Mouse (Mus musculus) layer of hippocampus, adult 9-11 months (tissue): ENCODE results near the gene Cacna1a.
A peak's percentile ranks its signal among the peaks of the same experiment; 100 is the strongest.
"Not testable (repeated sequence)": the region's sequence is repeated elsewhere in the genome, so short reads cannot be mapped to it uniquely, and the experiment has no call there.

Experiments
- DNase-seq: peaks from one replicate; pipeline ENCODE4 v3.0.0; 2022

The Cacna1a gene

DNA sequence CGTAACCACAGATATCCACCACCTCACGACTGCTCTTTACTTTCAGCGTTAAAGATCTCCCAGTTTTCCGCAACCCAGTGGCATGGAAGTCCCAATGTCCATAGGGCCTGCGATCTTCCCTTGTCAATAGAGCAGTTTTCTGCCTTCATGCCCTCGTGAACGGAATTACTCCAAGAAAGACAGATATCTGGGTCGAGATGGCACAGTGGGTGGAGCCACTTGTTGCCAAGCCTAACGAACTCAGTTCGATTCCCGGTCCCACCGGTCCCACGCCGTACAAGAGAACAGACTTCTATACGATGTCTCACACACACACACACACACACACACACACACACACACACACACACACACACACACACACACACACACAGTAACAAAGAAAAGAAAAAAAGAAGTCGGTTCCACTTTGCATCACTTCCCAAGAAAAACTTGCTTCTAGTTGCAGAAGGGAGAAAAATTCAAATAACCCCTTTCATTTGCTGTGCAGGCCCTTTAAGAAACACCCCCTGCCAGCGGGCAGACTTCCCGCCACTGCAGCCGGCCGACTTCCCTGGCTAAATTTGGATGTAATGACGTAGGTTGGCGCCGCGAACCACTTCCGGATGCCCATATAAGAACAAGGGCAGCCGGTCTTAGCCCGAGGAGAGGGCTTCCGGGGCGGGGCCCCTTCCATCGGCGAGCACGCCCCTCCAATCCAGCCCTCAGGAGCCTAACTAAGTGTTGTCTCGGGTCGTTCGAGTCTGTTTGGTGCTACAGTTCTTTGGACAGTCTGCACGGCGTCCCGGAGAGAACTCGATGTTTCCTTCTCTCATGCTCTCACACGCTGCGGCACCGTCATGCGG, 275.5 kb downstream of the Cacna1a start:
- DNase-seq, result peak; percentile 97

DNA sequence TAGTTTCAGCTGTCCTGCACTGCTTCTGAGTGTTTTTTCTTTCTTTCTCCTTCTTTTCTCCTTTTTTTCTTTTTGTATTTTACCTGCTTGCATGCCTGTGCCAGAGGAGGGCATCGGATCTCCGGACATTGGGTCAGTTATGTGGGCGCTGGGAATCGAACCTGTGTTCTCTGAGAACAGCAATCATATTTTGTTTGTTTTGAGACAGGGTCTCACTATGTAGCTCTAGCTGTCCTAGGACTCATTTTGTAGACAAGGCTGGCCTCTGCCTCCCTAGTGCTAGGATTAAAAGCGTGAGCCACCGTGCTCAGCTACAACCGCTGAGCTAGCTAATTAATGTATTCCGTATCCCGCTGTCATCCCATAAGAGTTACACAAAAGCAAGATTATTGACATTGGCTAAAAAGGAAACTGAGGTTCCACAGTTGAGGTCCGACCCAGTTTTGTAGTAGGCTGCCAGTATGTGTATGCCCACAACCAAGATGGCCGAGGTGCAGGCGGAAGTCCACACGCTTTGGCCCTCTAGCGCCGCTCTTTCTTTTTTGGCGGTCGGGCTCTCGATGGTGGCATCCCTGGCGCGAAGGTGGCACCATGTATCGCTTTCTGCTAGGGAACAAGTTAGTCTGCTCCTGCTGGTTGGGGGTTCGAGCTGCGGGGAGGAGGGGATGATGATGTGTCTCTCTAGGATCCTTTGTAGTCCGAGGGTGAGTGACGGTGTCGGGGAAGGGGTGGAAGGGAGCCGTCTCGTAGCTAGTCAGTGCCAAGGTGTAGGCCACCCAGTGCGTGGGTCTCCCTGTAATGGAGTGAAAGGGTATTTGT, 276.5 kb downstream of the Cacna1a start:
- DNase-seq, result peak; percentile 90

DNA sequence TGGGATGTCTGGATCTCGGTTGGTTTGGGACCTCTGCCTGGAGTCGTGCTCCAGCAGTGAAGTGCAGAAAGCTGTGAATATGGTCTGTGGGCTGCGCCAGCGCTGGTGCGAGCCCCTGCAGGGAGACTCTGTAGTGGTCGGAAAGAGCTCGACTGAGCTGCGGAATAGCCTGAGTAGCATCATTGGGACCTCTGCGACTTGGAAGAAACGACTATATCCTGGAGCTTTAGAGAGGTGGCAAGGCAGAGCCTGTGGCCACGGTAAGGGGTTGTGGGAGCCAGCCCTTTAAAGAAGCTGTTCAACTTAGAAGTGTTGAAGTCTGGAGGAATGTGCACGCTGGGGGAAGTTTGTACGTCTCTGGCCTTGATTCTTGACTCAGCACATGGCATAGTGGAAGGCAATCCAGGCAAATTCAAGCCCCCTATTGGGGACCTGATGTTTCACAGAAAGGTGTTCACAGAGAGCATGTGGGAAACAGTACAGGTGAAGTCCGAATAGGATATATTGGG, 277.2 kb downstream of the Cacna1a start:
- DNase-seq, result peak; percentile 47

DNA sequence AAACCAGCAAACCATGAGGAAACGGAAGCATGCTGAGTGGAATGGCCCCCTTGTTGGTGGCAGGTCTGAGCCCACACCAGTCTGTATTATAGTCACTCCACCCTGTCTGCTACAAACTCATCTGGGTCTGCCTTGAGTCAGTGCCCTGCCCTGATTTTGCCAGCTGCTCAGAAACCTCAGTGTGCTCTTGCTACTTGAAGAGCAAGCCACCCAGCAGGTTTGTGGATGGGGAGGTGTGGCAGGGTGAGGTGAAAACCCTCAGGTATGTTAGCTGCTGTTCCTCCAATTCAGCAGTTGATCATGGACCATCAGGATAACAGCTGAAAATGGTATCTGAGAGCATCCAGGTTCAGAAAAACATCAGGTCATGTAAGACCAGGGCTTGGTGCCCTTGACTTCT, 279.8 kb downstream of the Cacna1a start:
- DNase-seq, result no peak

DNA sequence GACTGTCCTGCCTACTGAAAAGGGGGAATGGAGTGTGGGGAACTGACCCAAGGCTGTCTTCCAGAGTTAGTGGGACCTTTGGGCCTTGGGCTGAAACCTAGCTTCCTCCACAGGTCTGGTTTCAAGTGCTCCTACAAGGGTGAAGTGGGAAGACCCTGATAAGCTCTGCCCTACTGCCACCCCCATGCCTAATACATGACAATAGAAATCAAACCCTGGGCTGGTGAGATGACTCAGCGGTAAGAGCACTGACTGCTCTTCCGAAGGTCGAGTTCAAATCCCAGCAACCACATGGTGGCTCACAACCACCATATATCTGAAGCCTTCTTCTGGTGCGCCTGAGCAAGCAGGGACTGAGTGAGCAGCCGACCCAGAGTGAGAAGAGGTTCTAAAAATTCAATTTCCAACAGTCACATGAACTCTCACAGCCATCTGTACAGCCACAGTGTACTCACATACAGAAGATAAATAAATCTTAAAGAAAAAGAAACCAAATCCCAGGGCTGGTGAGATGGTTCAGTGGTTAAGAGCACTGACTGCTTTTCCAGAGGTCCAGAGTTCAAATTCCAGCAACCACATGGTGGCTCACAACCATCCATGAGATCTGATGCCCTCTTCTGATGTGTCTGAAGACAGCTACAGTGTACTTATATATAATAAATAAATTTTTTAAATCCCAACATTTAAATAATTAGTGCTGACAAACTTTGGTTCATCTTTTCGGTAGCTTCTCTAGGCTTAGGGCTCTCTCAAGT, 280.7 kb downstream of the Cacna1a start:
- DNase-seq, result no peak

DNA sequence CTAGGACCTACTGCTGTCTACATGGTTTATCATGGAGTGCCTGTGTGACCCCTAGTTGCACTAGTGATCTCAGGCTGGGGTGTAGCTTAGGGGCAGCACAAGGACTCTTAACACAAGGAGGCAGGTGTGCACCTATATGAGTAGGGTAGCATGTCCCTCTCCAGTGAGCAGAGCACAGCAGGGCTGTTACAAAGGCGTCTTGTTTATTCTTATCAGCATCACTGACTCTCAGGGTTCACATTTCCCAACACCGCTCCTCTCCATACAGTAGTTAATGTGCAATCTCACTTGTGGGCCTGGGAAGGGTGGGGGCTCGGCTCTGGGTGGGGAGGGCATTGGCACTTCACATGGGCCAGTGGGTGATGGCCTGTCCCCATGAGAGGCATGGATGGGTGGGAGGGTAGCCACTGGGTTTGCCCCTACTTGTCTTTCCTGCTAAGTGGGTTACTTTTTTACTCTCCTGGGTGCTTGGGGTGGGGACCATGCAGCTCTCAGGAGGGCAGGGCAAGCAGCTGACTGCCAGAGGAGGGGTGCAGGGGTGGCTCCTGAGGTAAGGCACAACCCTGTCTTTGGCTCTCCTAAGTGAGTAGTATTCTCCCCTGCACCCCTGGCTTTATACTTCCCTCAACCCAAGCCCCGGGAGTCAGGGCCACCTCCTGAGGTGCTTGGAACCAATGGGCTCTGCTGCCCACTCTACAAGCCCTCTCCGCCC, 282.2 kb downstream of the Cacna1a start:
- DNase-seq, result not testable (repeated sequence)

DNA sequence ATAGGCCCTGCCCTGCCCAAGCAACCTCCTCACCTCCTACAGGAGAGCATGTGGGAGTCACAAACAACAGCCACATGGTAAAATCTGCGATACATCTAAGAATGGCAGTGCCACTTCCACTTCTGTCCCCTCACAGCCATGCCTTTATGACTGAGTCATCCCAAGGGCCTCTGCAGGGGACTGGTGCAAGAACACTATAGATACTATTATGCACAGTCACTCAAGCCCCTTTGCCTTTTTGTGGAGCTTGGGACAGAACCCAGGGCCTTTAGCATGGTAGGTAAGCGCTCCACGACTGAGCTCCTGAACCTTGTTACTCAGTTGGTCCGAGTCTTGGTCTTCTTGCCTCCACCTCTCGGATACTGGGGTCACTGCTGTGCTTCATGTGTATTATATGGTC, 289.1 kb downstream of the Cacna1a start:
- DNase-seq, result no peak

DNA sequence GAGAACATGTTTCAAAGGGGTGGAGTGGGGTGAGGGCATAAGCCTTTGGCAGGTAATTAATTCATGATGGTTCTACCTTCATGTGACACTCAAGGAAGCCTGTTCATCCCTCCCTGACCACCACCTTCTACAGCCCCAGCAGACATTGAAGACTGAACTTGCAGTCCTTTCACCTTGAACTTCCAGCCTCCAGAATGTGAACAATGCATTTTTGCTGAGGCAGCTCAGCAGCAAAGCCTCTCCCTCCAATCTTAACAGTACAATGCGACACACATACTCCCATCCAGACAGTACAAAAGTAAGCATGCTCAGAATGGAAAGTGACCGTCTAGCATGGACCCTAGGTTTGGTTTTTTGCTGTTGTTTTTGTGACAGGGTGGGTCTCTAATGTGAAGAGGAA, 293.2 kb downstream of the Cacna1a start:
- DNase-seq, result no peak

DNA sequence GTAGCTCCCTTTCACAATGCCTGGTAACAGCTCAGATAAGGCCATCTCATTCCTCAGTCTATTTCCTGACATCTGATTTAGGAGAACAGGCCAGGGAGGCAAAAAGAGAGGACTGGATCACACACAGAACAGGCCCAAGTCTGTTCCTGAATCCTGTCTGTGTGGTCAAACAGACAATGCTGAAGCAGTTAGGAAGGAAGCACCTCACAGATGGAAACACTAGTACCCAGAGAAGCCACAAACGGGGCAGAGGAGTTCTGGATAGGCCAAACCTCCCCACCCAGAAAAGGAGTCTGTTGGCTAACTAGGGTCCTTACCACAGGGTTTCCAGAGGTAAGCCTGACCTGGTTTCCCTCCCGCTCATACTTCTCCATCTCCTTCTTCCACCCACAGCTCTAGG, 294.0 kb downstream of the Cacna1a start:
- DNase-seq, result no peak

DNA sequence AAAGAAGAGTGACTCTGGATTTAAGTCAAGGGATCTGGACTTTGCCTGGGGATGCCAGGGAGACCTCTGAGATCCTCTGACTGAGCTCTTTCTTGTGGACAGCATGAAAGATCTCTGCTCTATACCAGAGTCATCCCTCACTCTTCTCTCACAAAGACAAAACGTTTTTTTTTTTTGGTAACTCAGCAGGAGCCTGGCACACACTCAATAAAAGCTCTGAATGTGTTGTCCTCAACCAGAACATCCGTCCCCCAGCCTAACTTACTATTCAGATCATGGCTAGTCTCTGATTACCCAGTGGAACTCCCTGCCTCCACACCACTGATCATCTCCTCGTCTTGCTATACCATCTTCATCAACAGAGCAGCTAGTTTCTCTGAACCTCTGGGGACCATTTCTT, 296.3 kb downstream of the Cacna1a start:
- DNase-seq, result no peak

DNA sequence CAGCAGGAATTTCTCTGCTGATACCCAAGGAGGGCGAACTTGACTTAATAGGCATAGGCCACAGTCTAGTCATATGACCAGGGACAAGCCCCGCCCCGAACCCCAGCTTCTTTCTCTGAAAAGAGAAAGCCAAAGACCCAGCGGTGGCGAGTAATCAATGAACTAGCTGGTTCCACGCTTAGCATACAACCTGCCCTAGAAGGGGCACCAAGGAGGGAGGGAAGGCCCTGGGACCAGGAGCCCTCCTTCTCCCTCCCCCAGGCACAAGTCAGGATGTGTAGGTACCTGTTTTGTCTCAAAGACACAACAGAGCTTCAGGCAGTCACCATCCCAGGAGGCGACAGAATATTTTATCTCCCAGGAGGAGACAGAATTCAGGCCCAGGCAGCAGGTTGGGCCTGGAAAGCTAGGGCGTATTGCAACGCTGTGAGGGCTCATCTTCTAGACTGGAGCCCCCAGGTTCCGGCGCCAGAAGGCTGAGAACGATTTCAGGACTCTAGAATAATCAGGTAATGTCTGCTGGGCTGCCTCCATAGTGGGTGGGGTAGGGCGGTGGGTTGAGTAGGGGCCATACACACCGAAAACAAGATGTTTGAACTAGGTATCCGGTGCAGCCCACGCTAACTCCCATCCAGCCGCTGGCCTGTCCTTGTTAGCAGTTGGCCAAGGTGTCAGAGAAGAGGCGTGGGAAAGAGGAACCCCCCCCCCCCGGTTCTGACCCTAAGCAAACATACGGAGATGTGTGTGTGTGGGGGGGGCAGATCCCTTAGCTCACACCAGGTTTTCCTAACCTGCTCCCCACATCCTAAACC, 298.2 kb downstream of the Cacna1a start, which contains the start of gene Trmt1:
Trmt1 (plus strand) TSS at position 117 of the 812 bp plus-strand sequence.
- peak; percentile 60 for DNase-seq

DNA sequence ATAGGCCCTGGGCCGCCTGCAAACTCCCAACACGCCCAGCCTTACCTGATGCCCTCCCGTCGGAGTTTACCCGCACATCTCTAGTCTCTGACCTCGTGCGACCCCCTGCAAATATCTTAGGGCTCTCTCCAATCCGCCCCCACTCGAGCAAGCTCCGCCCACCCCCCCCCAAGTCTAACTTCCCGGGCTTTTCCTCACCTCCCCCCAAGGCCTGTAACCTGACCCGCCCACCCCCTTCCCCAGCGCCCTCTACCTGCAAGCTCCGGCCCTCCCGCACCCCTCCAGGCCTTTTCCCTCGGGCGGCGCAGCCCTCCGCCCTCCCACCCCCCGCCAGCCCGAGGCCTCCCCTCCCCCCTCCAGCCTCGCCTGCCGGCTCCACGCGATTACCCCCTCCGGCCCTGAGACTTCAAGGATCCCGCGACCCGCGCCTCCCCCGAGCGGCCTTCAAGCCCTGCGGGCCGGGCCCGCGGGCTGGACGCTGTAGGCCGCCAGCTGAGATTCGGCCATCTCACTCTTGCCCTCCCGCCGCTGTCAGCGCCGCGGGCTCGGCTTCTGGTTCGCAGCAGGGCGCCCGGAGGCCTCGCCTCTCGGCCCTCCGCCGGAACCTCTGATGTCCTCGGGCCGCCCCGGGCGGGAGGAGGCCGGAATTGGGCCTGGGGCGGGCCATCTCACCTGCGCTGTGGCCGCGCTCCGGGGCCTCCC, 298.9 kb downstream of the Cacna1a start:
- DNase-seq, result no peak

DNA sequence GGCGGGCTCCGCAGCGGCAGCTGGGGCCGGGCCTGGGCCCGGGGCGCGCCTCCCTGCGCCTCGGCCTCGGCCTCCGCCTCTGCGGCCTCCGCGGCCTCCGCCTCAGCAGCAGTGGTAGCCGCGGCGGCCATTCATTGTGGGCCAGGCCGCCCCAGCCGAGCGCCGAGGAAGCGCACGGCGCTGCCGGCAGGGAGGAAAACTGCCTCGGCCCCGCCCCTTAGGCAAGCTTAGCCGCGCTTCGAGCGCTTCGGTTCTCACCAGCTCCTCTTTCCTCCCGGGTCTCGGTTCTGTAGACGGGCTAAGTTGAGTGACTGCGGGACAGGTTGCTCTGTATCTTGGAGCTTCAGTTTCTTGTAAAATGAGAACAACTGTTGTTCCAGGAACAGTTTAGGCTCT, 299.5 kb downstream of the Cacna1a start, which contains the start of gene Nacc1:
Nacc1 (minus strand) TSS at position 158 of the 396 bp plus-strand sequence.
- peak; percentile 84 for DNase-seq

DNA sequence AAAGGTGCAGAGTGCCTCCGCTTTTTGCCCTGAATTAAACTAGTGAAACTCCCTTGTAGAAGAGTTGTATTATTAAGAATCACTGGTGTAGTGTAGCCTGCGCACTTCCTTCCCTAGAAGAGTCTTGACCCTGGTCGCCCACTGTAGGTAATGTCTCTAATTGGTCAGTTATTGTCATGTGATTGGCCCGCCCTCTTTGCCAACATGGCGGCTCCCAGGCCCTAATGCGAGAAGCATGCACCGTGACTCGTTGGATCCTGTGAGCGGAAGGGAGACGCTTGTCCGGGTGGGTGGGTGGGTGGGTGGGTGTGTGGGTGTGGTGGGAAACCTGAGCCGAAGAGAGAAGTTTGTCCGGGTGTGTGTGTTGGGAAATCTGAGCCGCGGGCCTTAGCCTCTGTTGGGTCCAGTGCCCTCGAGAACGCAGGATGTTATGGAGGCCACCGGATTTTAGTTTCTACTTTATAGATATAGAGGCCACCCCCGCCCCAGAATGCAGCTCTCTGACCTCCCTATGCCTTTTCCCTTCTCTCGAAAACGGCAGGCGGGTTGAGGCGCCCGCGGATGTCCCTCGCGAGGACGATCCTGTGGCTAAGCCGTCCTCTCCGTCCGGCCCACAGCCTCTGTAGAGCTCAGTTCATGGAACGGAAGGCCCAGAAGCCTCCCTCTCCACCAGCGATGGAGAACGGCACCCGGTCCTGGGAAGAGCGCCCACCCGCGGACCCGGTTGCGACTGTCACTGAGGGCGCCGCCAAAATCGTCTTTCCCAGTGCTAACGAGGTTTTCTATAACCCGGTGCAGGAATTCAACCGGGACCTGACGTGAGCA, 301.1 kb downstream of the Cacna1a start:
- DNase-seq, result peak; percentile 92
